Mouse (Mus musculus): Measurements from ENCODE around the gene Larp4. TPM values are rescaled to one million over a fixed set of nuclear protein-coding genes. Genes with fewer than 3 reads are reported as not detected.
A peak's percentile ranks its signal among the peaks of the same experiment; 100 is the strongest.

Larp4 gene
- total RNA-seq, 2 experiments from 2014 or later = 48.6 to 61.9 TPM

DNA sequence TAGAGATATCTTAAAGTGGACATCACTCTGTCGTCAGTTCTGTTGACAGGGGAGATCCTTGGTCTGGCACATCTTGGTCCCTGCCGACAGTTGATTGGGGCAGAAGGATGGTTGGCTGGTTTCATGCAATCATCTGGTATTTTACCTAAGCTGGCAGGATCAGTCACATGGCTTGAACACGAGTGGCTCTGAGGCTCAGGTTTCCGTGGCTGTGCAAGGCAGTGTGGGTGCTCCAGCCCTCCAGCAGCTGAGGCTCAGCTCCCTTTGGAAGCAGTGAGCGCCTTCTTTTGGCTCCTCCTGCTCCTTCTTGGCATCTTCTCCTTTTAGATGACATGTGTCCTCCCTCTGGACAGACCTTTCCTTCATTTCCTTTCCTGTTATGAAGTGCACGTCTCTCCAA is 75.7 kb downstream of the Larp4 start:
- peak overlapping the region; percentile 51 for H3K27ac ChIP-seq
- intact Hi-C loops (cut with DNase I) = no loop called here
- peak; percentile 67 for DNase-seq

DNA sequence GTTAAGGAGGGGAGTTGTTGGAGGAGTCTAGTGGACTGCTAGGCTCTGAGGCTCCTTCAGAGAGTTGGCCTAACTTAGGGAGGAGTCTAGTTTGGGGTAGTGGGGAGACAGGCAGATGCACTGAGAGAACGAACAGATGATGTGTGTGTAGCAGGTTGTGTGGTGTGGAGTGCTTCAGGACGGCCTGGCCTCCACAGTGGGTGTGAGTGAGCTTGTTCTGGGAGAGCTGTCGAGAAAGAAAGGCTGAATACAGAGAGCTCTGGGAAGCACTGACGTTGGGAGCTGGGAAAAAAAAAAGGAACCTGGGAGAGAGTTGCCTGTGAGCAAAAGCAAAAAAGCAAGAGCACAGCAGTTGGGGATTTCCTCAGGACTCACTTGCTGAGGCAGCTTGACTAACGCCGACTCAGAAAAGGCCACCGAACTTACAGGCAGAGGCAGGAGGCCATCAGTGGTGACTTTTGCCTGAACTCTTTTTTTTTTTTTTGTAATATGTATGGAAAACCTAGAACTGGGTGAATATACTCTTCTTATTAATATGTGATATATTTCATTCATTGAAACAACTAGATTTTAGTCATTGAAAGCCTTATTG is 79.7 kb downstream of the Larp4 start:
- H3K27ac ChIP-seq = no peak overlapping the region
- TF ChIP-seq CTCF (IDR thresholded peaks at IDR 0.05) = no peak
- no peak overlapping the region for H3K4me3 ChIP-seq
- no peak for DNase-seq
- intact Hi-C loops (cut with DNase I) = no loop called here

More for the DNA sequence above, 75.7 kb downstream of the Larp4 start:
- no peak for TF ChIP-seq CTCF (IDR thresholded peaks at IDR 0.05)
- peak overlapping the region; percentile 15; the same call in 1 of the 2 replicates for H3K4me3 ChIP-seq

DNA sequence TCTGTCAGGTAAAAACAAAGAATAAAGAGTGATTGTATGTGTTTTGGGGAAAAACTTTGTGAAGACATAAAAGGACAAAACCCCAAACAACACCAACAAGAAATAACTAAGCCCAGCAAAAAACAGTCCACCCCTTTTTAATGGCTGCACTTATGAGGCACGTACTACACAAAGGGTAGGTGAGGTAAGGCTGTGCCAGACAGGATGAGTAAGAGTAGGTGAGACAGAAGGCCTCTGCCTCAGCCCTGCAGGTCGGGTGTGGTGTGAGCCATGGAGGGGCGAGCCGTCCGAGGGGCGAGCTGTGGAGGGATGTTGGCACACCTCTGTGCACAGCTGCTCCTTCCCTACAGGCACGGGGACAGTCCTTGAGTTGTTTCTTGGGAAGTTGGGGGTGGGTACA is 81.1 kb downstream of the Larp4 start:
- intact Hi-C loops (cut with DNase I) = no loop called here
- DNase-seq = no peak
- Histone ChIP-seq H3K27ac (no peak overlapping the region), H3K4me3 (no peak overlapping the region)
- no peak for TF ChIP-seq CTCF (IDR thresholded peaks at IDR 0.05)

DNA sequence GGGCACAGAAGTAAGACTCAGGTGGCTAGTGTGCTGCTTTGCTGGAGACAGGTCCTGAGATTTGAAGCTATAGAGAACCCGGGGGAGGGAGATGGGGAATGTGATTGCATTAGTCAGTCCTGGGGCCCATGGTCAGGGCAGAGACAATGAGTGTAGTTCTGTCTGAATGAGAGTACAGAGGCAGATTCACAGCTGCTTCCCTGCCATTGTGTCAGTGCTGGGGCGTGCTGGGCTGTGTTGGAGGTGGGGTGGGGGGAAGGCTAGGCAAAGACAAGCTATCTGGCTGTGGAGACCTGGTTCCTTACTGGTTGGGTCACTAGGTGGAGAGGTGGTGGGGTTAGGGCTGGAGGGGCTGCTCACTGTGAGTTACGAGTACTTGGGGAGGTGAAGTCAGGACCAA is 82.9 kb downstream of the Larp4 start:
- no peak overlapping the region for H3K27ac ChIP-seq
- intact Hi-C loops (cut with DNase I) = no loop called here
- DNase-seq = no peak
- TF ChIP-seq CTCF (IDR thresholded peaks at IDR 0.05) = no peak
- H3K4me3 ChIP-seq = no peak overlapping the region

DNA sequence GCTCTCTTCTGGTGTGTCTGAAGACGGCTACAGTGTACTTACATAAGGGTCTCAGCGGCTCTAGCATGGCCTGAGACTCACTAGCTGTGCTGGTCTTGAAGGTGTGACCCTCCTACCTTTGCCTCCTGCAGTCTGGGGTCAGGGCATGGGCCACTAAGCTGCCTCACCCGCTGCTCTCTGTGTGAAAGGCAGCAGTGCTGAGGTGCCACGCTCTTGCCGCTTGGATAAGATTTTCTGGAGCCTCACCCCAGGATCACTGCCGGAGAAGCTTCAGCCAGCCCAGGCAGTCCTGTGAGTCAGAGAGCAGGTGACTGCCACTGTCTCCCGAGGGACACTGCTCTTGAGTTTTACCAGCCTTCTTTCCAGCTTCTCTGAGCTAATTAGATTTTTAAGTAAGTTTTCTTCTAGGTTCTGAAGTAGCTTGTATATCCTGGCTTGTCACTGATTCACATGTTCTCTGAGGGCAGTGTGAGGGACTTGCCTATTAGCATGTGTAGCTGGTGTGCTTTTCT is 86.6 kb downstream of the Larp4 start:
- H3K27ac ChIP-seq = no peak overlapping the region
- TF ChIP-seq CTCF (IDR thresholded peaks at IDR 0.05) = no peak
- DNase-seq = no peak
- no peak overlapping the region for H3K4me3 ChIP-seq
- intact Hi-C loops (cut with DNase I) = no loop called here

DNA sequence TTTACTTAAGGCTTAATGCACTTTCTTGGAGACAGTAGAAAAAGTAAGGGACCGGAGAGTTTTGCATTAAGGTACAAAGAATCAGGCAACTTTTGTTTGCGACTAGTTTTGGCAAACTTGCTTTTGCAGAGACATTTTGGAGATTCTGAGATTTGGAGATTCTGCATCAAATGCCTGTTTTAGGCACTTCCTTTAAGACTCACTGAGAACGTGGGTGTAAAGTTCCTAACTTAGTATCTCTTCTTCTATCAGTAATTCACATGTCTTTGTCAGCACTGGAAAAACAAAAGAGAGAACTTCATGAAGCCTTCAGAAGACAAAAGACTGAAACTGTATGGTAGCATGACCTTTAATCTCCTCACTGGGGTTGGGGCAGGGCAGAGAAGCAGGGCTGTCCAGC is 87.8 kb downstream of the Larp4 start:
- intact Hi-C loops (cut with DNase I) = no loop called here
- TF ChIP-seq CTCF (IDR thresholded peaks at IDR 0.05) = no peak
- no peak overlapping the region for H3K27ac ChIP-seq
- H3K4me3 ChIP-seq = no peak overlapping the region
- no peak for DNase-seq

DNA sequence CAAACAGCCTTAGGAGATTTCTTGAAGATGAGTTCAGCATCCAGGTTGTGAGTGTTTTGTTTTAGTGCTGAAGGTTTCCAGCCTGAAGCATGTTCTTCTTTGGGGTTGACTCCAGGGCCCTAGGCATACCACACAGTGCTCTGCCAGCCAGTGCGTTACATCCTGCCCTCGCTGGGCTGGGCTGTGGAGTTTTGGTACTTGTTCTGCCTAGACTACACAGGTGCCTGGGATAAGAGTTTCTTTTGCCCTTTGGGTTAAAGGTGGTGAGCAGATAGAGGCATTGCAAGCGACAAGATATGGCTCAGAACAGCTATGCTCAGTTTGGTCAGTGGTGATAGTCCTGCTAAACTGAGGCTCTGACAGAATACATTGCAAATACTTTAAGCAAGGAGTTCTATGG is 88.3 kb downstream of the Larp4 start:
- H3K27ac ChIP-seq = no peak overlapping the region
- intact Hi-C loops (cut with DNase I) = no loop called here
- no peak overlapping the region for H3K4me3 ChIP-seq
- TF ChIP-seq CTCF (IDR thresholded peaks at IDR 0.05) = no peak
- DNase-seq = no peak

DNA sequence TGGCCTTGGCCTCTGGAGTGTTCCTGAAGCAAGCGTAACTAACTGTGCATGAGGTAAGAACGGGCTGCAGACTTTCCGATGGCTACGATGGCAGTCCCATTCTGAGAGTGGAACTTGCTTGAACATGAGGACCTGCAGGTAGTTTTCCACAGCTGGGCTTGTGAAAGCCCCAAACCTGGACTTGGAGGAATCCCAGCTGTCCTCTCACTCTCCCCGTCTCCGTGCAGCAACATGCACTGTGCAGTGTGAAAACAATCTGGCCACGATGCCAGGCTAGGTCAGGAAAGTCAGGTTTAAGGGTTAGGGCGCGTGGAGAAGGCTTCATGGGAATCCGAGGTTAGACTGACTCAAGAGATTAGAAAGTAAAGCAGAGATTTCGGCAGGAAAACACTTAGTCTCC is 89.0 kb downstream of the Larp4 start:
- intact Hi-C loops (cut with DNase I) = no loop called here
- DNase-seq = no peak
- TF ChIP-seq CTCF (IDR thresholded peaks at IDR 0.05) = no peak
- H3K27ac ChIP-seq = no peak overlapping the region
- no peak overlapping the region for H3K4me3 ChIP-seq

DNA sequence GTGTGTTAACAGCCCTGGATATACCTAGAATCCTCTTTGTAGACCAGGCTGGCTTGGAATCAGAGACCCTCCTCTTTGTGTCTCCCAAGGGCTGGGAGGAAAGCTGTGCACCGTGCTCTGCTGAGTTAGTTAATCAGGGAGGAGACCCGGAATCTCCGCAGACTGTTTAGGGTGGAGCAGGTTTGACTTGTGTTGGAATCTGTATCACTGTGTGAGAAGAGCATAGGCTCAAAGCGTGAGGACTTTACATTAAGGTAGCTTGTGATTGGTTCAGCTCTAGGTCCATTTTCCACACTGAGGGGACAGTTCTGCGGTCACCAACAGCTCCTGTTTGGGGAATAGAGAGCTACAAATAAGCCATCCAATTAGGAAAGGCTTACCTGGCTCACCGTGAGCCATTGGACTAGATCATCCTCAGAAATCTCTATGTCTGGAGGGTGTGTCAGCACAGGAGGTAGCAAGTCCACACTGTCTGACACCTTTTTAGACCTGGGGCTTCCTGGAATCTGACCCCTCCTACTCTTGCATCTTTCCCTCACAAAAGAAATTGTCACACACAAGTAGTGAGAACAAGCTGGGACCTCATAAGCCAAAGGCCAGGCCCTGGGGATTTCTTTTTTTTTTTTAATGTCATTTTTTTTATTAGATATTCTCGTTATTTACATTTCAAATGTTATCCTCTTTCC is 89.9 kb downstream of the Larp4 start:
- intact Hi-C loops (cut with DNase I) = no loop called here
- TF ChIP-seq CTCF (IDR thresholded peaks at IDR 0.05) = no peak
- no peak overlapping the region for H3K27ac ChIP-seq
- H3K4me3 ChIP-seq = no peak overlapping the region
- DNase-seq = no peak

DNA sequence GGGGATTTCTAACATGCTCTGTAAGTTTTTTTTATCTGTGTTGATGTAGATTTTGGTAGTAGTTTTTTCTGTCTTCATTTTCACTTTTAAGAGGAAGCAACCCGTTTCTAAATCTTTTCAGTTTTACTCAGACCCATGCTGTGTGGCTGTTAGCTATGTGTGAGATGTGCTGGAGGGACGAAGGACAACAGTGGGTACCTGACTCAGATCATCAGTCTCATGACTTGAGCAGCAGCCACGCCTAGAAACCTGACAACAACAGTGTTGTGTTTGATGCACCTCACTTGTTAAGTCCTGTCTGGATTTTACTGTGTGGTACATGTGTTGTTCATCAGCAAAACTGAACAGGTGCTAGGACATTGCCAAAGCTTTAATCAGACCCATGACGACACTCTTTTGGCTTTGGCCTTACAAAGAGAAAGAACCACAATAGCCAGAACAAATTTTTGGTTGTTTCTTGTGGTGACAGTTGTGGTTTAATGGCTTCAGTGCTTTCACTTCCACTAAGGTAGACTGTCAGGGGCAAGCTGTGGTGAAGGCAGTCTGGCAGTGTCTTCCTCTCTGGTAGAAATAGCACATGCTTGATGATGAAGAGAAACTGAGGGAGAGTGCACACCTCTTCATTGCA is 90.8 kb downstream of the Larp4 start:
- intact Hi-C loops (cut with DNase I) = no loop called here
- no peak for DNase-seq
- no peak overlapping the region for H3K4me3 ChIP-seq
- no peak overlapping the region for H3K27ac ChIP-seq
- no peak for TF ChIP-seq CTCF (IDR thresholded peaks at IDR 0.05)

DNA sequence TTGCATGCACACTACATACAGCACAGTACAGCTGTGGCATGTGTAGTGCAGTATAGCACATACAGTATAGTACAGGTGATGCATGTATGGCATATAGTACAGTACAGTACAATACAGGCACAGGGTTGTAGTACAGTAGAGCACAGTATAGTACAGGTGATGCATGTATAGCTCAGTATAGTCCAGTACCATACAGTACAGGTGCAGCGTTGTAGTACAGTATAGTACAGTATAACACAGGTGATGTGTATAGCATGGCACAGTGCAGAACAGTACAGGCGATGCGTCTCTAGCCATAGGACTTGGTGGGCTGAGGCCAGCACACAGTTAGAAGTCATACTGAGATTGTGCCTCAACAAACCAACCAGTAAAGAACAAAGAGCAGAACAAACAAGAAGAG is 91.5 kb downstream of the Larp4 start:
- TF ChIP-seq CTCF (IDR thresholded peaks at IDR 0.05) = no peak
- Histone ChIP-seq H3K4me3 (no peak overlapping the region), H3K27ac (no peak overlapping the region)
- DNase-seq = no peak
- intact Hi-C loops (cut with DNase I) = no loop called here

DNA sequence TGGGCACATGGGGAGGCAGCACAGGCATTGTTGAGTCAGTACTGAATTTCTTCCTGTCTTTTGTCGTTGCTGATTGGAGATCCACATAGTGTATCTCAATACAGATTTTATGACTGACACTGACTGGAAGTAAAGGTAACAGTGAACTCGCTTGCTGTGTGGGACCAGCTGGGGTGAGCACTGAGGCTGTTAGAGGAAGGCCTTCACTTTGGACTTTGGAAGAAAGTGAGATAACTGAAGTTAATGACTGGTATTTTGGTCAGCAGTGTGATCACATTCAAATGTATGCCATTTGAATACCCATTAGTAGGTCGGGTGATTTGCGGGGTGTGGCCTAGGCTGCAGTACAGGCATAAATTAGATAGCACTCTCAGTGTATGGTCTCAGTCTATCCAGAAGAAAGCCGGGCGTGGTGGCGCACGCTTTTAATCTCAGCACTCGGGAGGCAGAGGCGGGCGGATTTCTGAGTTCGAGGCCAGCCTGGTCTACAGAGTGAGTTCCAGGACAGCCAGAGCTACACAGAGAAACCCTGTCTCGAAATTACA is 93.4 kb downstream of the Larp4 start:
- DNase-seq = no peak
- Histone ChIP-seq H3K4me3 (no peak overlapping the region), H3K27ac (no peak overlapping the region)
- no peak for TF ChIP-seq CTCF (IDR thresholded peaks at IDR 0.05)
- intact Hi-C loops (cut with DNase I) = no loop called here

Other genes starting within 250 kb of the Larp4 start
- 100 to 1,000 TPM; 145 to 166 TPM for gene Cox14, start 244.4 kb upstream of the Larp4 start, total RNA-seq (2021)
- 1 to 10 TPM; 4.6 to 5.4 TPM for gene Cers5, start 197.2 kb upstream of the Larp4 start, total RNA-seq (2021)
- gene Lima1, start 94.6 kb upstream of the Larp4 start, total RNA-seq (2021) = 1 to 10 TPM; 7.9 to 9.8 TPM
- under 1 TPM; 0.05 to 0.11 TPM for gene Fam186a, start 3.0 kb upstream of the Larp4 start, total RNA-seq (2021)
- gene Dip2b, start 68.6 kb downstream of the Larp4 start, total RNA-seq (2021) = 1 to 10 TPM; 5.8 to 8.3 TPM

Measured in gastrocnemius, adult 2 months (tissue).